Mouse (Mus musculus): ENCODE results near the gene Dars2. TPM values are rescaled to one million over a fixed set of nuclear protein-coding genes. Genes with fewer than 3 reads are reported as not detected.

Dars2 gene
- total and polyA plus RNA-seq, 3 experiments, result 13.7 to 25.4 (median 23.0) TPM

DNA sequence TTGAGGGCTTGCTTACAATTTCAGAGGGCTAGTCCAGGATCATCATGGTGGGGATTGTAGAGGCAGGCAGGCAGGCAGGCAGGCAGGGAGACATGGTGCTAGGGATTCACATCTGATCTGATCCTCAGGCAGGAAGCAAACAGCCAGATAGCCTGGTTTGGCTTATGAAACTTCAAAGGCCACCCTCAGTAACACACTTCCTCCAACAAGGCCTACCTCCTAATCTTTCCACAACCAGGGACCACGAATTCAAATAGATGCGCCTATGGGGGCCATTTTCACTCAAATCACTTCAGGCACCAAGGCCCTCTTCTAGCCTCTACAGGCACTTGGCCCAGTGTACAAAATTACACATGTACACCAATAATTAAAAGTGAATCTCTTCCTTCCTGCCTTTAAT is 43.3 kb downstream of the Dars2 start:
- Histone ChIP-seq H3K9ac (ENCODE audit: low read depth, low read length) (no peak overlapping the region), H3K36me3 (ENCODE audit: control insufficient read depth, insufficient read depth, low read length) (no peaks in the 10 kb centered on the region; the same call in 1 of the 2 replicates), H3K4me3 (no peak overlapping the region), H3K79me2 (replicated peaks; ENCODE audit: control insufficient read depth, insufficient read depth, low read length) (no peaks in the 10 kb centered on the region), H3K27me3 (ENCODE audit: control insufficient read depth, insufficient read depth, low read length) (no peaks in the 10 kb centered on the region), H3K27ac (no peak overlapping the region), H3K4me1 (ENCODE audit: control insufficient read depth, insufficient read depth, low read length) (no peaks in the 10 kb centered on the region; the same call in 1 of the 2 replicates)
- 71% methylated on average over 2 of the region's 2 CpGs for WGBS
- TF ChIP-seq EP300 (IDR thresholded peaks at IDR 0.05; ENCODE audit: insufficient read depth, low read depth, low read length), result no peak
- TF ChIP-seq CTCF (IDR thresholded peaks at IDR 0.05), result no peak
- no peak for TF ChIP-seq POLR2A (IDR thresholded peaks at IDR 0.05; ENCODE audit: insufficient read depth, low read depth, low read length)
- DNase-seq, result no peak
- intact Hi-C loops (cut with DNase I), result no loop called here

- TF ChIP-seq CTCF (IDR thresholded peaks at IDR 0.05) (no peak), POLR2A (IDR thresholded peaks at IDR 0.05; ENCODE audit: insufficient read depth, low read depth, low read length) (no peak), EP300 (IDR thresholded peaks at IDR 0.05; ENCODE audit: insufficient read depth, low read depth, low read length) (no peak)
- Histone ChIP-seq H3K27me3 (ENCODE audit: control insufficient read depth, insufficient read depth, low read length) (no peaks in the 10 kb centered on the region), H3K4me3 (no peak overlapping the region), H3K4me1 (ENCODE audit: control insufficient read depth, insufficient read depth, low read length) (no peaks in the 10 kb centered on the region; the same call in 1 of the 2 replicates), H3K79me2 (replicated peaks; ENCODE audit: control insufficient read depth, insufficient read depth, low read length) (no peaks in the 10 kb centered on the region), H3K9ac (ENCODE audit: low read depth, low read length) (no peak overlapping the region), H3K27ac (no peak overlapping the region), H3K36me3 (ENCODE audit: control insufficient read depth, insufficient read depth, low read length) (no peaks in the 10 kb centered on the region)
- intact Hi-C loops (cut with DNase I), result no loop called here
- DNase-seq, result no peak
- WGBS, result 72% methylated on average over 5 of the region's 5 CpGs
These were observed 44.8 kb downstream of the Dars2 start for GRCm38 (mm10) chr1:161025410-161026210.

GRCm38 (mm10) chr1:161020051-161020450 is 50.4 kb downstream of the Dars2 start:
- intact Hi-C loops (cut with DNase I), result no loop called here
- DNase-seq, result no peak
- H3K4me1 ChIP-seq (ENCODE audit: control insufficient read depth, insufficient read depth, low read length), result no peaks in the 10 kb centered on the region
- no peak overlapping the region for H3K4me3 ChIP-seq
- H3K27ac ChIP-seq, result no peak overlapping the region
- TF ChIP-seq CTCF (IDR thresholded peaks at IDR 0.05) (no peak), EP300 (IDR thresholded peaks at IDR 0.05; ENCODE audit: insufficient read depth, low read depth, low read length) (no peak), POLR2A (IDR thresholded peaks at IDR 0.05; ENCODE audit: insufficient read depth, low read depth, low read length) (no peak)
- H3K79me2 ChIP-seq (replicated peaks; ENCODE audit: control insufficient read depth, insufficient read depth, low read length), result no peaks in the 10 kb centered on the region; the same call in 1 of the 2 replicates
- 0 out of 2 replicates have a peak, but pooled peaks cover 4% of the 10 kb centered on the region for H3K36me3 ChIP-seq (ENCODE audit: control insufficient read depth, insufficient read depth, low read length)
- no peaks in the 10 kb centered on the region for H3K27me3 ChIP-seq (ENCODE audit: control insufficient read depth, insufficient read depth, low read length)
- H3K9ac ChIP-seq (ENCODE audit: low read depth, low read length), result no peak overlapping the region
- WGBS, result 96% methylated on average over 14 of the region's 14 CpGs

- Histone ChIP-seq H3K79me2 (replicated peaks; ENCODE audit: control insufficient read depth, insufficient read depth, low read length) (no peaks in the 10 kb centered on the region; the same call in 1 of the 2 replicates), H3K9ac (ENCODE audit: low read depth, low read length) (no peak overlapping the region), H3K27me3 (ENCODE audit: control insufficient read depth, insufficient read depth, low read length) (no peaks in the 10 kb centered on the region), H3K27ac (no peak overlapping the region), H3K4me1 (ENCODE audit: control insufficient read depth, insufficient read depth, low read length) (no peaks in the 10 kb centered on the region), H3K4me3 (no peak overlapping the region), H3K36me3 (ENCODE audit: control insufficient read depth, insufficient read depth, low read length) (peaks cover 4% of the 10 kb centered on the region; the same call in 1 of the 2 replicates)
- intact Hi-C loops (cut with DNase I), result no loop called here
- 89% methylated on average over 2 of the region's 2 CpGs for WGBS
- TF ChIP-seq EP300 (IDR thresholded peaks at IDR 0.05; ENCODE audit: insufficient read depth, low read depth, low read length), result no peak
- TF ChIP-seq CTCF (IDR thresholded peaks at IDR 0.05), result no peak
- TF ChIP-seq POLR2A (IDR thresholded peaks at IDR 0.05; ENCODE audit: insufficient read depth, low read depth, low read length), result no peak
- DNase-seq, result no peak
These were observed 54.1 kb downstream of the Dars2 start for GRCm38 (mm10) chr1:161016378-161016777.

- Histone ChIP-seq H3K4me3 (no peak overlapping the region), H3K9ac (ENCODE audit: low read depth, low read length) (no peak overlapping the region), H3K79me2 (replicated peaks; ENCODE audit: control insufficient read depth, insufficient read depth, low read length) (no peaks in the 10 kb centered on the region), H3K27ac (no peak overlapping the region), H3K4me1 (ENCODE audit: control insufficient read depth, insufficient read depth, low read length) (no peaks in the 10 kb centered on the region), H3K36me3 (ENCODE audit: control insufficient read depth, insufficient read depth, low read length) (no peaks in the 10 kb centered on the region; the same call in 1 of the 2 replicates), H3K27me3 (ENCODE audit: control insufficient read depth, insufficient read depth, low read length) (no peaks in the 10 kb centered on the region)
- intact Hi-C loops (cut with DNase I), result no loop called here
- no peak for TF ChIP-seq EP300 (IDR thresholded peaks at IDR 0.05; ENCODE audit: insufficient read depth, low read depth, low read length)
- TF ChIP-seq POLR2A (IDR thresholded peaks at IDR 0.05; ENCODE audit: insufficient read depth, low read depth, low read length), result no peak
- no peak for TF ChIP-seq CTCF (IDR thresholded peaks at IDR 0.05)
- DNase-seq, result no peak
- 91% methylated on average over 4 of the region's 4 CpGs for WGBS
These were observed 60.0 kb downstream of the Dars2 start for GRCm38 (mm10) chr1:161010436-161010835.

- 88% methylated on average over 2 of the region's 2 CpGs for WGBS
- H3K4me1 ChIP-seq (ENCODE audit: control insufficient read depth, insufficient read depth, low read length), result no peaks in the 10 kb centered on the region
- H3K4me3 ChIP-seq, result no peak overlapping the region
- intact Hi-C loops (cut with DNase I), result no loop called here
- H3K79me2 ChIP-seq (replicated peaks; ENCODE audit: control insufficient read depth, insufficient read depth, low read length), result no peaks in the 10 kb centered on the region
- H3K9ac ChIP-seq (ENCODE audit: low read depth, low read length), result no peak overlapping the region
- no peaks in the 10 kb centered on the region; the same call in 1 of the 2 replicates for H3K36me3 ChIP-seq (ENCODE audit: control insufficient read depth, insufficient read depth, low read length)
- no peaks in the 10 kb centered on the region for H3K27me3 ChIP-seq (ENCODE audit: control insufficient read depth, insufficient read depth, low read length)
- TF ChIP-seq POLR2A (IDR thresholded peaks at IDR 0.05; ENCODE audit: insufficient read depth, low read depth, low read length), result no peak
- no peak for TF ChIP-seq EP300 (IDR thresholded peaks at IDR 0.05; ENCODE audit: insufficient read depth, low read depth, low read length)
- TF ChIP-seq CTCF (IDR thresholded peaks at IDR 0.05), result no peak
- H3K27ac ChIP-seq, result no peak overlapping the region
- DNase-seq, result no peak
These were observed 62.4 kb downstream of the Dars2 start for GRCm38 (mm10) chr1:161008038-161008437.
